ENCODE assay signal across 24 mouse cellular contexts in the genomic region with DNA sequence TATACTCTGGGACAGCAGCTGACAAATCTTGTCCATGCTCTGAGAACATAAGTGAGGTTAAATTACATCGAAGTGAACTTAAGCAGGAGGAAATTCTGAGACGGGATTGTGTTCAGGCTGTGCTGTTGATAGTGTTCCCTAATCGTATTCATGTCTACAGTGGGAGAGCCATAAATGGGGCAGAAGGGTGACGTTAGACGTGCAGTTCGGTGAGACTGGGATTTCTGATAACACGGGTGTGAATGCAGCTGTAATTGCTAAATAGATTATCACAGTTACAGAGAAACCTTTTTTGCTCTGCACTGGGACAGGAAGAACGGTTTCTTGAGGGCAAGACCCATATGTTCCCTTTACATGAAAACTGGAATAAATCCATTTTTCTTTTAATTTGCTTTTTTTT.
DNase-seq lines count a peak whose midpoint lies in the region; ATAC-seq and TF ChIP-seq lines count a peak whose summit lies in the region.
"Had no signal": no experiment of that assay in that cellular context is flagged by ENCODE, and none has a peak within 500 bp of the region (broad histone marks: within the 10 kb centered on the region; RNA-seq: fewer than 3 reads in every experiment).

No protein-coding gene starts in this region.

- TF ChIP-seq EP300 in liver, postnatal 0 days (IDR thresholded peaks at IDR 0.05; ENCODE audit: low read depth): peak; percentile 89

- no peaks in the 10 kb centered on the region for H3K9me3 ChIP-seq in liver, postnatal 0 days (ENCODE audit: low read length)
- H3K9me3 ChIP-seq in forebrain, embryonic 14.5 days (replicated peaks; ENCODE audit: control insufficient read depth, low read length): no peaks in the 10 kb centered on the region
- H3K9me3 ChIP-seq: embryonic facial prominence, embryonic 12.5 days; heart, embryonic 12.5 days; hindbrain, embryonic 15.5 days; limb, embryonic 10.5 days; midbrain, embryonic 10.5 days had no signal

- no peaks in the 10 kb centered on the region; the same call in 1 of the 2 replicates for H3K4me1 ChIP-seq in liver, postnatal 0 days (ENCODE audit: insufficient read depth)
- no peaks in the 10 kb centered on the region for H3K4me1 ChIP-seq in forebrain, embryonic 14.5 days (ENCODE audit: control insufficient read depth, insufficient read depth, low read length)
- H3K4me1 ChIP-seq: embryonic facial prominence, embryonic 12.5 days; heart, embryonic 12.5 days; hindbrain, embryonic 15.5 days; limb, embryonic 10.5 days; midbrain, embryonic 10.5 days had no signal

- peak; percentile 30 for DNase-seq in heart, adult 11 months
- no peak for DNase-seq in heart, postnatal 4 days
- DNase-seq in c-Kit-positive CD71-positive TER-119-positive erythroid progenitor cells, embryonic 14.5 days (ENCODE audit: low spot score): peak; percentile 69
- DNase-seq in liver: peak; percentile 65
- no peak for DNase-seq in liver, postnatal 0 days
- DNase-seq in right cerebral cortex, postnatal 36 days (ENCODE audit: low spot score in 2 of 2): no peak
- no peak for DNase-seq in forebrain, embryonic 14.5 days (ENCODE audit: low spot score)
- no peak for DNase-seq in adrenal gland, adult 18-20 months (ENCODE audit: low spot score in 2 of 2)
- DNase-seq: adrenal gland, postnatal 14 days; cerebellum, adult 9-11 months; heart, postnatal 14 days; kidney, adult 18-20 months; kidney, postnatal 25 days; lung, adult 2 months; retina, postnatal 1 day; thymus, postnatal 36 days had no signal

- no peaks in the 10 kb centered on the region for H3K36me3 ChIP-seq in liver, postnatal 0 days (replicated peaks; ENCODE audit: insufficient read depth, low read length)
- no peaks in the 10 kb centered on the region for H3K36me3 ChIP-seq in forebrain, embryonic 14.5 days (ENCODE audit: control insufficient read depth, insufficient read depth, low read length)
- H3K36me3 ChIP-seq: embryonic facial prominence, embryonic 12.5 days; heart, embryonic 12.5 days; hindbrain, embryonic 15.5 days; limb, embryonic 10.5 days; midbrain, embryonic 10.5 days had no signal

- H3K4me2 ChIP-seq in liver, postnatal 0 days (ENCODE audit: low read depth, low read length): no peak overlapping the region
- no peak overlapping the region for H3K4me2 ChIP-seq in forebrain, embryonic 14.5 days (ENCODE audit: low read length)
- H3K4me2 ChIP-seq: embryonic facial prominence, embryonic 12.5 days; heart, embryonic 12.5 days; hindbrain, embryonic 15.5 days had no signal

- H3K4me3 ChIP-seq in liver, postnatal 0 days (ENCODE audit: low read depth, low read length): no peak overlapping the region
- no peak overlapping the region for H3K4me3 ChIP-seq in forebrain, embryonic 14.5 days (ENCODE audit: low read depth, low read length)
- H3K4me3 ChIP-seq: embryonic facial prominence, embryonic 12.5 days; heart, embryonic 12.5 days; hindbrain, embryonic 15.5 days; left cerebral cortex, adult 2 months; limb, embryonic 10.5 days; midbrain, embryonic 10.5 days had no signal

- peak; percentile 92 for ATAC-seq in liver, postnatal 0 days
- no peak for ATAC-seq in forebrain, embryonic 14.5 days
- ATAC-seq: activated CD4-positive, CD25-positive, alpha-beta regulatory T cell, adult 4 months; Patski had no signal

- H3K9ac ChIP-seq in liver, postnatal 0 days (replicated peaks): no peak overlapping the region
- H3K9ac ChIP-seq in forebrain, embryonic 14.5 days (ENCODE audit: low read length): no peak overlapping the region
- H3K9ac ChIP-seq: embryonic facial prominence, embryonic 12.5 days; heart, embryonic 12.5 days; hindbrain, embryonic 15.5 days had no signal

- no peaks in the 10 kb centered on the region for H3K27me3 ChIP-seq in liver, postnatal 0 days (ENCODE audit: insufficient read depth, low read length)
- H3K27me3 ChIP-seq in forebrain, embryonic 14.5 days (replicated peaks; ENCODE audit: control insufficient read depth, insufficient read depth, low read length): no peaks in the 10 kb centered on the region
- H3K27me3 ChIP-seq: embryonic facial prominence, embryonic 12.5 days; heart, embryonic 12.5 days; hindbrain, embryonic 15.5 days had no signal

- 51% methylated on average over 8 of the region's 8 CpGs for WGBS in liver, postnatal 0 days (ENCODE audit: insufficient replicate concordance)
- 82% methylated on average over 8 of the region's 8 CpGs for WGBS in forebrain, embryonic 14.5 days

- peak overlapping the region; percentile 19; the same call in 1 of the 2 replicates for H3K27ac ChIP-seq in liver, postnatal 0 days (ENCODE audit: low read depth)
- no peak overlapping the region for H3K27ac ChIP-seq in forebrain, embryonic 14.5 days (ENCODE audit: low read depth, low read length)
- H3K27ac ChIP-seq: embryonic facial prominence, embryonic 12.5 days; hindbrain, embryonic 15.5 days; left cerebral cortex, adult 2 months; limb, embryonic 10.5 days; midbrain, embryonic 10.5 days had no signal

- TF ChIP-seq CTCF in liver, postnatal 0 days (IDR thresholded peaks at IDR 0.05; ENCODE audit: low read depth): no peak

Comparison
In these comparisons a context has a peak if more than half of its experiments do, and no peak if none do; other contexts are left out.
1. DNase-seq: peak in heart, adult 11 months (single experiment), c-Kit-positive CD71-positive TER-119-positive erythroid progenitor cells, embryonic 14.5 days (single experiment) and liver (single experiment); none in heart, postnatal 4 days (single experiment), liver, postnatal 0 days (single experiment), right cerebral cortex, postnatal 36 days (0 of 2), forebrain, embryonic 14.5 days (single experiment) and adrenal gland, adult 18-20 months (0 of 2).